Mouse (Mus musculus): ENCODE results near the gene Plekhg3. TPM values are rescaled to one million over a fixed set of nuclear protein-coding genes. Genes with fewer than 3 reads are reported as not detected.

Gene Plekhg3
- polyA plus RNA-seq, 1 experiment from 2014 or later, result 6.2 TPM

- no peaks in the 10 kb centered on the region for H3K27me3 ChIP-seq
- 65% methylated on average over 9 of the region's 9 CpGs for WGBS
- no peak overlapping the region for H3K4me3 ChIP-seq (replicated peaks)
- H3K4me2 ChIP-seq, result no peak overlapping the region
- ATAC-seq (ENCODE audit: insufficient number of reproducible peaks, insufficient read depth, low FRiP score, low TSS enrichment, low read depth), result no peak
- no peak overlapping the region for H3K27ac ChIP-seq
- H3K9ac ChIP-seq (replicated peaks), result no peak overlapping the region
- peaks cover 71% of the 10 kb centered on the region for H3K36me3 ChIP-seq
- H3K9me3 ChIP-seq, result no peaks in the 10 kb centered on the region
- peaks cover 12% of the 10 kb centered on the region for H3K4me1 ChIP-seq (replicated peaks)
These were observed 39.7 kb downstream of the Plekhg3 start for GRCm38 (mm10) chr12:76570221-76570940.

DNA sequence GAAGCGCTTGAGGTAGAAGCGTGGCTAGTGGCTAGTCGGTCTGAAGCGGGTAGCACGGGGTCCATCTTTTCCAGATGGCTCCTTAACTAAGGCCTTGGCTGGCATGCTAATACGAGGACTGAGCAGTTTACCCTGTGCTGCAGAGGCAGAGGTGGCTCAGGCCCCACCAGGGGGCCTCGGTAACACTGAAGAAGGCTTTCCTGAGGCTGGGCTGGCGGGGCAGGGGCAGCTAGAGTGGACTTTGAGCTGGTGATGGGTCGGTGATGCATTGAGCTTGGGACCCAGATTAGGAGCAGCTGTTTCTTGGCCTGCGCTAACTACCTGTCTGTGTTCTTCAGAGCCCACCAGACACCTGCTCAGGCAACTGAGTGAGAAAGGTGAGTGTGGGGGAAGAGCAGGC is 40.6 kb downstream of the Plekhg3 start:
- 85% methylated on average over 10 of the region's 10 CpGs for WGBS
- H3K9ac ChIP-seq (replicated peaks), result no peak overlapping the region
- no peak for ATAC-seq (ENCODE audit: insufficient number of reproducible peaks, insufficient read depth, low FRiP score, low TSS enrichment, low read depth)
- peaks cover 71% of the 10 kb centered on the region for H3K36me3 ChIP-seq
- H3K4me2 ChIP-seq, result no peak overlapping the region
- H3K9me3 ChIP-seq, result no peaks in the 10 kb centered on the region
- H3K27ac ChIP-seq, result no peak overlapping the region
- no peaks in the 10 kb centered on the region for H3K27me3 ChIP-seq
- no peak overlapping the region for H3K4me3 ChIP-seq (replicated peaks)
- peaks cover 12% of the 10 kb centered on the region for H3K4me1 ChIP-seq (replicated peaks)

GRCm38 (mm10) chr12:76572261-76573251 is 41.9 kb downstream of the Plekhg3 start:
- H3K9ac ChIP-seq (replicated peaks), result no peak overlapping the region

GRCm38 (mm10) chr12:76573381-76573780 is 42.7 kb downstream of the Plekhg3 start:
- Histone ChIP-seq H3K4me2 (no peak overlapping the region), H3K4me1 (replicated peaks) (peaks cover 12% of the 10 kb centered on the region), H3K9ac (replicated peaks) (no peak overlapping the region), H3K36me3 (peaks cover 77% of the 10 kb centered on the region), H3K9me3 (no peaks in the 10 kb centered on the region), H3K27me3 (no peaks in the 10 kb centered on the region), H3K4me3 (replicated peaks) (no peak overlapping the region), H3K27ac (no peak overlapping the region)
- WGBS, result 87% methylated on average over 6 of the region's 6 CpGs
- ATAC-seq (ENCODE audit: insufficient number of reproducible peaks, insufficient read depth, low FRiP score, low TSS enrichment, low read depth), result no peak

More at GRCm38 (mm10) chr12:76572261-76573251, 41.9 kb downstream of the Plekhg3 start:
- Histone ChIP-seq H3K27ac (no peak overlapping the region), H3K4me3 (replicated peaks) (no peak overlapping the region), H3K4me1 (replicated peaks) (peaks cover 12% of the 10 kb centered on the region), H3K27me3 (no peaks in the 10 kb centered on the region), H3K9me3 (no peaks in the 10 kb centered on the region), H3K36me3 (peaks cover 75% of the 10 kb centered on the region), H3K4me2 (no peak overlapping the region)
- no peak for ATAC-seq (ENCODE audit: insufficient number of reproducible peaks, insufficient read depth, low FRiP score, low TSS enrichment, low read depth)
- WGBS, result 84% methylated on average over 26 of the region's 27 CpGs

DNA sequence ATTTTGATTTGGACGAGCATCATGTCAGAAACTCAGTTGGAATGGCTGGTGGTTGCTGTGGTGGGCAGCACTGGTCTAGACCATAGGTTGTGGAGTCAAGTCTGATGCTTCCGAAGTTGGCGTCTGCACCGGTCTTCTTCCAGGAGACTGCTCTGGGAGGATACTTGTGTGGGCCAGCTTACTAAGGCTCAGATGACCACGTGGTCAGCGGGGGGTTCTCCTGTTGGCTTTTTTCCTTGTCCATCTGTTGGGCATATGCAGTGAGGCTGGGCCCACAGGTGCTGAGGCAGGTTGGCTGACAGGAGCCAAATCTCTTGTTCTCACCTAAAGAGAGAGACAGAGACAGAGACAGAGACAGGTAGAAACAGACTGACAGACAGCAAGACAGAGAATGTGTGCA is 44.1 kb downstream of the Plekhg3 start:
- Histone ChIP-seq H3K4me3 (replicated peaks) (no peak overlapping the region), H3K27me3 (no peaks in the 10 kb centered on the region), H3K4me1 (replicated peaks) (peaks cover 12% of the 10 kb centered on the region), H3K4me2 (no peak overlapping the region), H3K36me3 (peaks cover 89% of the 10 kb centered on the region), H3K9ac (replicated peaks) (no peak overlapping the region), H3K9me3 (no peaks in the 10 kb centered on the region), H3K27ac (no peak overlapping the region)
- 89% methylated on average over 6 of the region's 6 CpGs for WGBS
- no peak for ATAC-seq (ENCODE audit: insufficient number of reproducible peaks, insufficient read depth, low FRiP score, low TSS enrichment, low read depth)

GRCm38 (mm10) chr12:76576061-76576460 is 45.4 kb downstream of the Plekhg3 start:
- no peaks in the 10 kb centered on the region for H3K27me3 ChIP-seq
- 0 out of 2 replicates have a peak, but pooled peaks cover 3% of the 10 kb centered on the region for H3K4me1 ChIP-seq (replicated peaks)
- no peak overlapping the region for H3K4me2 ChIP-seq
- no peak for ATAC-seq (ENCODE audit: insufficient number of reproducible peaks, insufficient read depth, low FRiP score, low TSS enrichment, low read depth)
- WGBS, result 94% methylated on average over 9 of the region's 9 CpGs
- no peaks in the 10 kb centered on the region for H3K9me3 ChIP-seq
- H3K36me3 ChIP-seq, result peaks cover 83% of the 10 kb centered on the region
- no peak overlapping the region for H3K9ac ChIP-seq (replicated peaks)
- no peak overlapping the region for H3K27ac ChIP-seq
- no peak overlapping the region for H3K4me3 ChIP-seq (replicated peaks)

GRCm38 (mm10) chr12:76576806-76577205 is 46.1 kb downstream of the Plekhg3 start:
- H3K4me1 ChIP-seq (replicated peaks), result no peaks in the 10 kb centered on the region
- H3K27me3 ChIP-seq, result no peaks in the 10 kb centered on the region
- H3K4me3 ChIP-seq (replicated peaks), result no peak overlapping the region
- no peak overlapping the region for H3K27ac ChIP-seq
- H3K9ac ChIP-seq (replicated peaks), result no peak overlapping the region
- no peak overlapping the region for H3K4me2 ChIP-seq
- no peaks in the 10 kb centered on the region for H3K9me3 ChIP-seq
- ATAC-seq (ENCODE audit: insufficient number of reproducible peaks, insufficient read depth, low FRiP score, low TSS enrichment, low read depth), result no peak
- peaks cover 76% of the 10 kb centered on the region for H3K36me3 ChIP-seq
- WGBS, result 92% methylated on average over 8 of the region's 8 CpGs

GRCm38 (mm10) chr12:76577858-76578257 is 47.2 kb downstream of the Plekhg3 start:
- Histone ChIP-seq H3K36me3 (peaks cover 66% of the 10 kb centered on the region), H3K27me3 (no peaks in the 10 kb centered on the region), H3K4me3 (replicated peaks) (no peak overlapping the region), H3K27ac (no peak overlapping the region), H3K4me2 (no peak overlapping the region), H3K9me3 (no peaks in the 10 kb centered on the region), H3K4me1 (replicated peaks) (peaks cover 4% of the 10 kb centered on the region), H3K9ac (replicated peaks) (no peak overlapping the region)
- 94% methylated on average over 16 of the region's 16 CpGs for WGBS
- ATAC-seq (ENCODE audit: insufficient number of reproducible peaks, insufficient read depth, low FRiP score, low TSS enrichment, low read depth), result no peak

- no peak for ATAC-seq (ENCODE audit: insufficient number of reproducible peaks, insufficient read depth, low FRiP score, low TSS enrichment, low read depth)
- WGBS, result 76% methylated on average over 2 of the region's 2 CpGs
- Histone ChIP-seq H3K4me1 (replicated peaks) (peaks cover 10% of the 10 kb centered on the region), H3K27ac (no peak overlapping the region), H3K4me2 (no peak overlapping the region), H3K4me3 (replicated peaks) (no peak overlapping the region), H3K9ac (replicated peaks) (no peak overlapping the region), H3K36me3 (peaks cover 60% of the 10 kb centered on the region), H3K9me3 (no peaks in the 10 kb centered on the region), H3K27me3 (no peaks in the 10 kb centered on the region)
These were observed 47.8 kb downstream of the Plekhg3 start for GRCm38 (mm10) chr12:76578465-76578864.

DNA sequence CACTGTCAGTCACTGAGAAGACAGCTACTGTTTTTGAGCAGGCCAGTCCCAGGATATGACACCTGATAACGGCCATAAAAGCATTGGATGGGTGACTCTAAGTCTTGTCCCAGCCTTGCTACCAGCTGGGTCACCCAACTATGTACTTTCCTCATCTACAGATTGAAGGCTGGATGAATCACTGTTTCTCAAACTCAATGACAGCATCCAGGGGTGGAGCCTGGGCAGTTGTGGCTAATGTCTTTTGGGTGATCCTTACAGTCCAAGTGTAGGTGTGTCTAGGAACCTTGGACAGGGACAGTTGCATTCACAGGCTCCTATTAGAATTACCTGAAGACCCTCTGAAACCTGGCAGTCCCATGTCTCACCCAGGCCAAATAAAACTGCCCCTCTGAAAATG is 49.1 kb downstream of the Plekhg3 start:
- peaks cover 10% of the 10 kb centered on the region for H3K4me1 ChIP-seq (replicated peaks)
- no peaks in the 10 kb centered on the region for H3K9me3 ChIP-seq
- no peaks in the 10 kb centered on the region for H3K27me3 ChIP-seq
- H3K36me3 ChIP-seq, result peaks cover 50% of the 10 kb centered on the region
- no peak for ATAC-seq (ENCODE audit: insufficient number of reproducible peaks, insufficient read depth, low FRiP score, low TSS enrichment, low read depth)
- no peak overlapping the region for H3K4me2 ChIP-seq
- H3K27ac ChIP-seq, result no peak overlapping the region
- WGBS, result 73% methylated on average over 1 of the region's 1 CpGs
- no peak overlapping the region for H3K4me3 ChIP-seq (replicated peaks)
- H3K9ac ChIP-seq (replicated peaks), result no peak overlapping the region

DNA sequence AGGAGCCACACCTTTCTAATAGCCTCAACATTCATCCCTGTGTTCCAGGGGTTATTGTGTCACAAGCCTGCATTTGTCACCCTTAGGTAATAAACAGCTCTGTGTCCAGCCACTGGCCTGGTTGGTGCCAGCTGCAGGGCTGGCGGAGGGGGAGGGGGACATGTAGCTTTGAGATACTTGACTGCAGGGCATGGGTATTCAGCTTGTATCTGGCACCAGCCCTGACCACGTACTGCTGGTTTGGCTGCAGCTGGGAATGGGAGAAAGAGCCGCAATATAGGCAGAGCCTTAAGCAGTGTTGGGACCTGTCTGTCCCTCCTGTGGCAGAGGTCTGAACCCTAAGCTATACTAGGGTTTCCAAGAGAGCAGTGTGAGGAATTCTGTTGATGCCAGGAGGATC is 51.4 kb downstream of the Plekhg3 start:
- Histone ChIP-seq H3K27ac (no peak overlapping the region), H3K4me3 (replicated peaks) (no peak overlapping the region), H3K36me3 (peaks cover 27% of the 10 kb centered on the region), H3K4me1 (replicated peaks) (peaks cover 10% of the 10 kb centered on the region), H3K9me3 (no peaks in the 10 kb centered on the region), H3K27me3 (no peaks in the 10 kb centered on the region), H3K9ac (replicated peaks) (no peak overlapping the region), H3K4me2 (no peak overlapping the region)
- no peak for ATAC-seq (ENCODE audit: insufficient number of reproducible peaks, insufficient read depth, low FRiP score, low TSS enrichment, low read depth)
- WGBS, result 79% methylated on average over 3 of the region's 3 CpGs
